Mouse (Mus musculus) CH12.LX (cell line): ENCODE results near the gene Rgs16. TPM values are rescaled to one million over a fixed set of nuclear protein-coding genes. Genes with fewer than 3 reads are reported as not detected.

Experiments used
- DNase-seq: peaks from one replicate; pipeline ENCODE4 v3.0.0-alpha.2; 2013; ENCODE audit errors: extremely low read depth
- H3K27ac ChIP-seq: 2 replicates; pipeline ENCODE4 v1.5.1; 2012; ENCODE audit warnings: low read depth, mild to moderate bottlenecking, control low read depth, moderate library complexity; ENCODE audit not compliant: insufficient read depth
- H3K27me3 ChIP-seq: replicated peaks from 2 replicates; pipeline ENCODE3; 2012; ENCODE audit warnings: inconsistent platforms
- H3K36me3 ChIP-seq, 2 experiments: replicated peaks in 1 of 2; 2 replicates each; pipeline versions ENCODE3 to v1.6.1; 2012; ENCODE audit warnings: inconsistent platforms in 1 of 2, low read length in 1 of 2, mild to moderate bottlenecking in 1 of 2, mixed read lengths in 1 of 2, moderate library complexity in 1 of 2; ENCODE audit not compliant: control insufficient read depth in 1 of 2, insufficient read depth in 1 of 2
- H3K4me1 ChIP-seq, 2 experiments: 2 replicates each; pipeline ENCODE4 v1.6.1; 2012; ENCODE audit warnings: inconsistent platforms in 1 of 2, moderate library complexity in 1 of 2; ENCODE audit not compliant: insufficient read depth in 2 of 2, control insufficient read depth in 1 of 2
- H3K4me2 ChIP-seq: 2 replicates; pipeline ENCODE4 v1.6.1; 2012; ENCODE audit warnings: low read depth, mild to moderate bottlenecking, control low read depth; ENCODE audit not compliant: poor library complexity, insufficient read depth, severe bottlenecking
- H3K4me3 ChIP-seq, 3 experiments: fragments of 150-350 bp in 1 of 3; sonication (generic) in 1 of 3; replicated peaks in 1 of 3; 2 replicates each; pipeline versions ENCODE3 to v1.5.1; 2011 to 2012; ENCODE audit warnings: low read depth in 2 of 3, low read length in 2 of 3, mild to moderate bottlenecking in 2 of 3, moderate library complexity in 2 of 3, control low read depth in 1 of 3, improper control_type of control experiment in 1 of 3, inconsistent platforms in 1 of 3, mixed read lengths in 1 of 3; ENCODE audit not compliant: poor library complexity in 1 of 3
- H3K79me2 ChIP-seq: replicated peaks from 2 replicates; pipeline ENCODE4 v1.6.1; 2012; ENCODE audit warnings: mild to moderate bottlenecking, moderate library complexity; ENCODE audit not compliant: control insufficient read depth, poor library complexity, insufficient read depth, severe bottlenecking; ENCODE audit errors: extremely low read depth
- H3K9ac ChIP-seq: 2 replicates; pipeline ENCODE4 v1.6.1; 2012; ENCODE audit warnings: low read depth, mild to moderate bottlenecking, control low read depth, moderate library complexity; ENCODE audit not compliant: insufficient read depth
- H3K9me3 ChIP-seq: replicated peaks from 2 replicates; pipeline ENCODE3; 2012; ENCODE audit warnings: low read length, inconsistent platforms, mixed read lengths
- CHD1 ChIP-seq: IDR thresholded peaks from 2 replicates; pipeline ENCODE4 v1.6.1; 2012; ENCODE audit warnings: low read depth, low read length, improper control_type of control experiment, inconsistent platforms
- CHD2 ChIP-seq: IDR thresholded peaks from 2 replicates; pipeline ENCODE4 v1.6.1; 2011; ENCODE audit warnings: low read length, improper control_type of control experiment
- CTCF ChIP-seq, 2 experiments: IDR thresholded peaks in 1 of 2; conservative IDR thresholded peaks in 1 of 2; 2 replicates each; pipeline ENCODE4 v1.5.1; 2011 to 2012; ENCODE audit warnings: low read depth in 2 of 2, low read length in 2 of 2, improper control_type of control experiment in 1 of 2, inconsistent platforms in 1 of 2, mild to moderate bottlenecking in 1 of 2, moderate library complexity in 1 of 2
- E2F4 ChIP-seq: IDR thresholded peaks from 2 replicates; pipeline ENCODE4 v1.6.1; 2011; ENCODE audit warnings: low read depth, low read length, improper control_type of control experiment; ENCODE audit not compliant: insufficient replicate concordance
- ELF1 ChIP-seq: IDR thresholded peaks from 2 replicates; pipeline ENCODE4 v1.6.1; 2014; ENCODE audit warnings: low read depth, mild to moderate bottlenecking, inconsistent platforms, low read length, improper control_type of control experiment
- EP300 ChIP-seq: IDR thresholded peaks from 2 replicates; pipeline ENCODE4 v1.6.1; 2011; ENCODE audit warnings: low read length, improper control_type of control experiment
- ETS1 ChIP-seq: conservative IDR thresholded peaks from 2 replicates; pipeline ENCODE4 v1.6.1; 2012; ENCODE audit warnings: low read depth, mild to moderate bottlenecking, inconsistent platforms, low read length, improper control_type of control experiment, moderate library complexity
- GABPA ChIP-seq: IDR thresholded peaks from 2 replicates; pipeline ENCODE4 v1.6.1; 2012; ENCODE audit warnings: low read depth, low read length, improper control_type of control experiment, inconsistent platforms; ENCODE audit not compliant: insufficient replicate concordance
- IRF4 ChIP-seq: IDR thresholded peaks from 2 replicates; pipeline ENCODE4 v1.6.1; 2014; ENCODE audit warnings: low read depth, mild to moderate bottlenecking, inconsistent platforms, low read length, improper control_type of control experiment
- KAT2A ChIP-seq: IDR thresholded peaks from 2 replicates; pipeline ENCODE4 v1.6.1; 2012; ENCODE audit warnings: low read length, improper control_type of control experiment, inconsistent platforms; ENCODE audit not compliant: insufficient replicate concordance
- MAX ChIP-seq: IDR thresholded peaks from 2 replicates; pipeline ENCODE4 v1.6.1; 2011; ENCODE audit warnings: low read length, improper control_type of control experiment
- MAZ ChIP-seq: IDR thresholded peaks from 2 replicates; pipeline ENCODE4 v1.6.1; 2012; ENCODE audit warnings: low read depth, mild to moderate bottlenecking, inconsistent platforms, low read length, improper control_type of control experiment, moderate library complexity
- MXI1 ChIP-seq: IDR thresholded peaks from 2 replicates; pipeline ENCODE4 v1.6.1; 2011; ENCODE audit warnings: mild to moderate bottlenecking, low read depth, low read length, improper control_type of control experiment
- MYC ChIP-seq: IDR thresholded peaks from 2 replicates; pipeline ENCODE4 v1.6.1; 2011; ENCODE audit warnings: low read depth, mild to moderate bottlenecking, improper control_type of control experiment, low read length
- NELFE ChIP-seq: IDR thresholded peaks from 2 replicates; pipeline ENCODE4 v1.6.1; 2011; ENCODE audit warnings: low read depth, low read length, improper control_type of control experiment
- NRF1 ChIP-seq: IDR thresholded peaks from 2 replicates; pipeline ENCODE4 v1.6.1; 2014; ENCODE audit warnings: low read depth, mild to moderate bottlenecking, inconsistent platforms, low read length, improper control_type of control experiment, moderate library complexity
- PAX5 ChIP-seq: IDR thresholded peaks from 2 replicates; pipeline ENCODE4 v1.6.1; 2012; ENCODE audit warnings: low read length, inconsistent platforms, mixed read lengths
- POLR2A ChIP-seq: IDR thresholded peaks from 2 replicates; pipeline ENCODE4 v1.6.1; 2011; ENCODE audit warnings: low read depth, mild to moderate bottlenecking, improper control_type of control experiment, low read length
- POLR2AphosphoS2 ChIP-seq: IDR thresholded peaks from 2 replicates; pipeline ENCODE4 v1.6.1; 2011; ENCODE audit warnings: low read depth, low read length, improper control_type of control experiment
- RAD21 ChIP-seq: IDR thresholded peaks from 2 replicates; pipeline ENCODE4 v1.6.1; 2011; ENCODE audit warnings: low read depth, mild to moderate bottlenecking, low read length, improper control_type of control experiment, moderate library complexity
- RCOR1 ChIP-seq: conservative IDR thresholded peaks from 2 replicates; pipeline ENCODE4 v1.6.1; 2012; ENCODE audit warnings: low read depth, mild to moderate bottlenecking, inconsistent platforms, low read length, improper control_type of control experiment
- SIN3A ChIP-seq: IDR thresholded peaks from 2 replicates; pipeline ENCODE4 v1.6.1; 2012; ENCODE audit warnings: low read length, improper control_type of control experiment, inconsistent platforms
- SMC3 ChIP-seq: IDR thresholded peaks from 2 replicates; pipeline ENCODE4 v1.6.1; 2011; ENCODE audit warnings: low read depth, low read length, improper control_type of control experiment
- TBP ChIP-seq: conservative IDR thresholded peaks from 2 replicates; pipeline ENCODE4 v1.6.1; 2011; ENCODE audit warnings: low read depth, low read length, improper control_type of control experiment
- TCF12 ChIP-seq: IDR thresholded peaks from 2 replicates; pipeline ENCODE4 v1.6.1; 2014; ENCODE audit warnings: low read depth, mild to moderate bottlenecking, inconsistent platforms, low read length, improper control_type of control experiment
- UBTF ChIP-seq: IDR thresholded peaks from 2 replicates; pipeline ENCODE4 v1.6.1; 2012; ENCODE audit warnings: low read depth, mild to moderate bottlenecking, inconsistent platforms, low read length, improper control_type of control experiment, moderate library complexity
- USF1 ChIP-seq: IDR thresholded peaks from 2 replicates; pipeline ENCODE4 v1.6.1; 2014; ENCODE audit warnings: low read depth, mild to moderate bottlenecking, inconsistent platforms, low read length, improper control_type of control experiment
- USF2 ChIP-seq: conservative IDR thresholded peaks from 2 replicates; pipeline ENCODE4 v1.6.1; 2011; ENCODE audit warnings: low read depth, low read length, improper control_type of control experiment
- ZKSCAN1 ChIP-seq: IDR thresholded peaks from 2 replicates; pipeline ENCODE4 v1.6.1; 2012; ENCODE audit warnings: low read depth, inconsistent platforms, low read length, improper control_type of control experiment, borderline replicate concordance
- ZNF384 ChIP-seq: IDR thresholded peaks from 2 replicates; pipeline ENCODE4 v1.6.1; 2012; ENCODE audit warnings: low read depth, low read length, improper control_type of control experiment, inconsistent platforms
- dilution Hi-C: fragments of 300-500 bp; cut with MboI; formaldehyde crosslinking; loops from 2 replicates; pipeline ENCODE4 v1.14.3; 2020; ENCODE audit warnings: low sequenced_read_pairs; ENCODE audit not compliant: extremely low pct_unique_long_range_greater_than_20kb, extremely low pct_ligation_motif_present
- in situ Hi-C: fragments of 300-500 bp; cut with MboI; formaldehyde crosslinking; loops from 3 replicates; pipeline ENCODE4 v1.14.3; 2019; ENCODE audit warnings: low sequenced_read_pairs, low pct_ligation_motif_present, low pct_unique_long_range_greater_than_20kb, mixed read lengths
- polyA plus RNA-seq: library from polyadenylated mRNA; unstranded; fragments of >175 nt; gene quantifications from 2 replicates; pipeline ENCODE4 v1.2.1, GENCODE M21; 2012; ENCODE audit warnings: low read depth; ENCODE audit not compliant: insufficient read length
- total RNA-seq, 2 experiments: library from RNA; depleted of rRNA; stranded (reverse); fragments of 300-350 nt in 1 of 2; fragments of >200 nt in 1 of 2; gene quantifications; 2 replicates each; pipeline ENCODE4 v1.2.3; 2012 to 2014

Gene Rgs16
- total and polyA plus RNA-seq, 3 experiments: 0.15 to 0.26 (median 0.21) TPM

GRCm38 (mm10) chr1:153723426-153723825, 16.7 kb upstream of the Rgs16 start (continued):
- no peak for TF ChIP-seq RCOR1
- TF ChIP-seq MYC: 0 out of 2 replicates have a peak, but pooled peaks have one; percentile 34
- 0 out of 2 replicates have a peak, but pooled peaks have one; percentile 39 for TF ChIP-seq SIN3A
- 0 out of 2 replicates have a peak, but pooled peaks have one; percentile 49 for TF ChIP-seq EP300
- peak; percentile 41; the same call in 1 of the 2 replicates for TF ChIP-seq POLR2A
- TF ChIP-seq TCF12: peak; percentile 80
- peak; percentile 67 for TF ChIP-seq IRF4
- peak; percentile 54; the same call in 1 of the 2 replicates for TF ChIP-seq MAX

GRCm38 (mm10) chr1:153726636-153727035, 13.5 kb upstream of the Rgs16 start:
- in situ Hi-C loops: no loop called here
- Histone ChIP-seq H3K4me2 (no peak overlapping the region), H3K36me3 (no peaks in the 10 kb centered on the region), H3K27me3 (no peaks in the 10 kb centered on the region), H3K9me3 (no peaks in the 10 kb centered on the region), H3K4me1 (peaks cover 6 to 23% of the 10 kb centered on the region in 2 experiments), H3K27ac (no peak overlapping the region), H3K9ac (no peak overlapping the region), H3K4me3 (no peak overlapping the region), H3K79me2 (no peaks in the 10 kb centered on the region)
- TF ChIP-seq RAD21 (no peak), TCF12 (no peak), ZKSCAN1 (no peak), E2F4 (no peak), KAT2A (no peak), ELF1 (no peak), CHD2 (no peak), CTCF (conservative IDR thresholded peaks at IDR 0.05 in 1 of 2, IDR thresholded peaks at IDR 0.05 in 1 of 2; ENCODE audit: low read depth in 2 of 2, low read length in 2 of 2) (no peak), UBTF (no peak), RCOR1 (no peak), EP300 (no peak)
- dilution Hi-C loops: no loop called here
- no peak for DNase-seq

GRCm38 (mm10) chr1:153729806-153730205, 10.3 kb upstream of the Rgs16 start:
- dilution Hi-C loops: no loop called here

More at GRCm38 (mm10) chr1:153729806-153730205, 10.3 kb upstream of the Rgs16 start:
- no peaks in the 10 kb centered on the region for H3K9me3 ChIP-seq
- TF ChIP-seq USF1 (no peak), USF2 (no peak), NELFE (no peak), MAZ (no peak), NRF1 (no peak), E2F4 (no peak), SIN3A (no peak), UBTF (no peak), ETS1 (no peak), SMC3 (no peak), ZNF384 (no peak), POLR2A (no peak), TBP (no peak), GABPA (no peak), POLR2AphosphoS2 (no peak), MYC (no peak), MXI1 (no peak), CHD2 (no peak), PAX5 (no peak), CHD1 (no peak)
- TF ChIP-seq, all 38 proteins: peak for 0
- H3K79me2 ChIP-seq: no peaks in the 10 kb centered on the region
- no peak overlapping the region for H3K9ac ChIP-seq
- no peak overlapping the region for H3K27ac ChIP-seq
- DNase-seq: no peak
- H3K36me3 ChIP-seq: no peaks in the 10 kb centered on the region
- no peaks in the 10 kb centered on the region for H3K27me3 ChIP-seq
- H3K4me3 ChIP-seq: no peak overlapping the region
- peaks cover 0 to 6% of the 10 kb centered on the region in 2 experiments; a peak in 2 of 4 replicates for H3K4me1 ChIP-seq
- in situ Hi-C loops: loop anchor here (10.0 kb wide), 1 partner anchor 45 kb away; no protein-coding TSS in a partner anchor
- H3K4me2 ChIP-seq: no peak overlapping the region
